Mouse (Mus musculus) megakaryocyte, embryonic 14.5 days (primary cell): ENCODE measurements around the gene Supt7l.

Experiments
- FLI1 ChIP-seq: IDR thresholded peaks from 2 replicates; pipeline ENCODE4 v1.6.1; 2012; ENCODE audit warnings: low read length, inconsistent platforms, mixed read lengths
- GATA1 ChIP-seq: IDR thresholded peaks from 3 replicates; pipeline ENCODE4 v1.6.1; 2012; ENCODE audit warnings: mixed read lengths, low read length, inconsistent platforms, borderline replicate concordance

DNA sequence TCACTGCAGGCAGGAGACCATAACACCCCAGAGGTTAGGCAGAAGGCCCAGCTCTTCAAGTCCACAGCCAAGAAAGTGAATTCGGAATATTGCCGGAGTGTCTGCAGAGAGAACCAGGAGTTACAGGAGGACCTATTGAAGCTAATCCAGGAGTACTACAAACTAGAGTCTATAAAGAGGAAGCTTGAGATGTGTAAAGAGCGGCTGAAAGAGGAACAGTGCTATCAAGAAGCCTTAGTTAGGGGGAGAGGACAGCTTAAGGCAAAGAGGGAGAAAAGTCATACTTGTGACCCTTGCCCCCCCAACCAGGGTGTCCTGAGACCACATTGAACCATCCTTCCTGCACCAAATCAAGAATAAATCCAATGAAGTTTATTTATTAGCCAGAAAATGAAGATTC is 39.7 kb downstream of the Supt7l start:
- TF ChIP-seq GATA1 (no peak), FLI1 (no peak)
